Mouse (Mus musculus) left cerebral cortex, adult 2 months (tissue): ENCODE measurements around the gene Slc7a3. TPM values are rescaled to one million over a fixed set of nuclear protein-coding genes. Genes with fewer than 3 reads are reported as not detected.
"Not testable (repeated sequence)": the region's sequence is repeated elsewhere in the genome, so short reads cannot be mapped to it uniquely, and the experiment has no call there.

Experiments
- DNase-seq, 2 experiments: peaks; one replicate each; pipeline ENCODE4 v3.0.0; 2021 to 2022; ENCODE audit warnings: low spot score in 2 of 2, mixed read lengths in 1 of 2; ENCODE audit errors: extremely low spot score in 1 of 2
- H3K27ac ChIP-seq: fragments of 200-600 bp; 2 replicates; pipeline ENCODE4 v1.8.1; 2022
- H3K4me3 ChIP-seq: fragments of 200-600 bp; 2 replicates; pipeline ENCODE4 v1.8.1; 2022
- CTCF ChIP-seq: fragments of 200-600 bp; IDR thresholded peaks from 2 replicates; pipeline ENCODE4 v1.8.1; 2022; ENCODE audit warnings: antibody characterized with exemption, mild to moderate bottlenecking, moderate library complexity
- intact Hi-C: fragments of 180-260 bp; cut with DNase I; formaldehyde crosslinking; loops from one replicate; pipeline ENCODE4 v1.15.1; 2025
- long read RNA-seq, 2 experiments: library from polyadenylated mRNA; stranded (forward); transcript quantifications; one replicate each; pipeline ENCODE4 v2.0.0; 2021; ENCODE audit warnings: borderline mapping rate in 2 of 2
- total RNA-seq, 2 experiments: library from RNA; stranded (reverse); gene quantifications; 2 replicates each; pipeline ENCODE4 v1.2.3; 2021

Slc7a3 gene
- 1 to 10 TPM; 7.1 to 8.8 TPM for total RNA-seq
- long read RNA-seq, experiment 1, partial matches to known transcripts: 0 of 6 reads
- long read RNA-seq, experiment 1, other reads (novel, unspliced or antisense): 2 of 6 reads
- long read RNA-seq, experiment 2, transcript Slc7a3-201 (12 exons, 2,232 nt): major isoform, 5 of 6 reads
- long read RNA-seq, experiment 2, partial matches to known transcripts: 0 of 6 reads
- long read RNA-seq, experiment 2, other reads (novel, unspliced or antisense): 1 of 6 reads

GRCm38 (mm10) chrX:101085920-101086319 is at the start of gene Slc7a3:
Slc7a3 (minus strand) TSS chrX:101086020.
- intact Hi-C loops: no loop called here
- H3K27ac ChIP-seq: no peak within 1 kb of the TSS
- no peak for DNase-seq
- H3K4me3 ChIP-seq: peak within 1 kb of the TSS; percentile 36
- no peak for TF ChIP-seq CTCF

- Histone ChIP-seq H3K4me3 (peak overlapping the region; percentile 38), H3K27ac (0 out of 2 replicates have a peak overlapping the region, but pooled peaks have one; percentile 36)
- peak; percentile 64 for TF ChIP-seq CTCF
- intact Hi-C loops: loop anchor here (1.0 to 10.0 kb wide), 5 partner anchors 93 to 355 kb away; partner anchors contain the start of gene Snx12
- DNase-seq: peak in 1 of 2 experiments; percentile 6
Observed at GRCm38 (mm10) chrX:101131992-101132791, 46.4 kb upstream of the Slc7a3 start.

- intact Hi-C loops: loop anchor here (5.0 to 10.0 kb wide), 4 partner anchors 94 to 356 kb away; partner anchors contain the start of gene Snx12
- H3K27ac ChIP-seq: no peak overlapping the region
- TF ChIP-seq CTCF: peak; percentile 79
- peak; percentile 56 to 69 for DNase-seq
- H3K4me3 ChIP-seq: no peak overlapping the region
Observed at GRCm38 (mm10) chrX:101131001-101131400, 45.2 kb upstream of the Slc7a3 start.

DNA sequence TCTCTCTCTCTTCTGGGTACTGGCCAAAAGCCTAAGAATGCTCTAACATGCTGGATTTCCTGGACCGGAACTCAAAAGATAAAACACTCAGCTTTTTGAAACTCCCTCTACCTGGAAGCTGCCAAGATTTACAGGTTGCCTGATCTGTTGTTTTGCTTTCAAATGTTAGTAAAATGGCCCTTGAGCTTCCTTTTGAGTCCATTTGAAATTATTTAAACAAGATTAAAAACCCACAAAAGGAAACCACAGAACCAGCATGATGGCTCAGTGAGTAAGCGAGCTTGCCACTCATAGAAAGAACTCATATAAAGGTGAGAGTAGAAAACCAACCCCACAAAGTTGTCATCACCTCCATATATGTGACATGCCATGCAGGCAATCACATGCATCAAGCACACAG is 42.7 kb upstream of the Slc7a3 start:
- no peak overlapping the region for H3K27ac ChIP-seq
- intact Hi-C loops: loop anchor here (10.0 kb wide), 2 partner anchors 384 to 614 kb away; no protein-coding TSS in a partner anchor
- DNase-seq: no peak
- H3K4me3 ChIP-seq: no peak overlapping the region
- no peak for TF ChIP-seq CTCF

DNA sequence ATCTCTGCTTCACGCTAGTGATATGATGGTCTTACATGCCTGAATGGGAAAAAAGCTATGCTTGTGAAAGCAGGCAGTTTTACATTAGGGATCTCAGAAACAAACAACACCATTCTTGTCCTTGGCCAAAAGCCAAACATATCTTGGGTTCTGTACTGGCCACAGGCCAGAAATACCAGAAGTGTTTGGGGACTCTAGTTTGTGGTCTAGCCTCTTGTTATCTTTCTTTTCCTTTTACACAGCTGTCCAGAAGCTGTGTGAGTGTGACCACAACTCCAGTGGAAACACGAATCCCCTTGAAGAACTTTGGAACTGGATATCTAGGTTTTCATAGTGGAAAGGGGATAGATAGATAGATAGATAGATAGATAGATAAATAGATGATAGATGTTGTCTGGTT is 41.2 kb upstream of the Slc7a3 start:
- Histone ChIP-seq H3K27ac (no peak overlapping the region), H3K4me3 (no peak overlapping the region)
- no peak for DNase-seq
- intact Hi-C loops: loop anchor here (10.0 kb wide), 2 partner anchors 382 to 612 kb away; no protein-coding TSS in a partner anchor
- TF ChIP-seq CTCF: no peak

DNA sequence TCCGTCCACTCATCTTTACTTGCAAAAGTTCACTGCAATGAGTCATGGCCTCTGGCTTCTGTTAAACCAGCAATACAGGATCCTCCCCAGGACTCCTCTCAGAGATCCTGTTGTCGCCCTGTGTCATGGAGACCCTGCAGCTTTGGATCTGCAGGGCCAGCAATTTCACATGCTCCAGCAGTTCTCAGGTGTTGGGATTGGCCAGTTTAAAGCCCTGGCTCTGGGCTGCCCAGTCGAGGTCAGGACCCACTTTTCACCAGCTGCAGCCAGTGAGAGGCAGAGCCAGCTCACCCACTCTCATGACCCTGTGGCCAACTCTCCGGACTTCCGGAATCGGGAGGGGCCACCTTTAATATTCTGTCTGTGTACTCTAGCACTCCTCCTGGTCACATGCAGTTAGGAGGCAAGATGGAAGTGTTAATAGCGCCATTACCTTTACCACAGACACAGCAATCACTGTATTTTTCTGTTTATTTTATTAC is 40.7 kb upstream of the Slc7a3 start:
- DNase-seq: no peak
- intact Hi-C loops: loop anchor here (10.0 kb wide), 2 partner anchors 382 to 612 kb away; no protein-coding TSS in a partner anchor
- Histone ChIP-seq H3K27ac (no peak overlapping the region), H3K4me3 (no peak overlapping the region)
- TF ChIP-seq CTCF: no peak

- intact Hi-C loops: loop anchor here (5.0 to 10.0 kb wide), 3 partner anchors 376 to 1988 kb away; no protein-coding TSS in a partner anchor
- no peak overlapping the region for H3K27ac ChIP-seq
- TF ChIP-seq CTCF: peak; percentile 41
- DNase-seq: no peak
- no peak overlapping the region for H3K4me3 ChIP-seq
Observed at GRCm38 (mm10) chrX:101120546-101120945, 34.7 kb upstream of the Slc7a3 start.

DNA sequence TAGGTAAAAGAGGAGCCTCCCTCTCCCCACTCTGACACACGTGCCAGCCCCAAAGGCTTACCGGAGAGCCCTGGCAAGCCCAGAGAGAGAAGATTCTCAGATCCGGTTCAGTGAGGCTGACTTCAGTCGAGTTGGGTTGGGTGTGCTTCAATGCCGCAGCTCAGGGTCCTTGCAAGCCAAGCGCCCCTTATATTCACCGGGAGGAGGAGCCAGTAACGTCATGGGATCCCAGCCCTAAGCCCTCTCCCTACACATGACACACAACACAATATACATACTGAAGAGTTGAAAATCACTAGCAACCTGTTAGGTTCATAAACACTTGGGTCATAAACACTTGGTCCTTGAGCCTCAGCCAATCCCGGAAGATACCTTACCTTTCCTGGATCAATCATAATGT is 609 bp downstream of the Slc7a3 start:
- intact Hi-C loops, H3K27ac ChIP-seq, DNase-seq: not testable (repeated sequence)
- H3K4me3 ChIP-seq: peak overlapping the region; percentile 36

GRCm38 (mm10) chrX:101084192-101084591 is 1.6 kb downstream of the Slc7a3 start:
- DNase-seq: no peak
- no peak overlapping the region for H3K27ac ChIP-seq
- intact Hi-C loops: no loop called here
- H3K4me3 ChIP-seq: no peak overlapping the region
- no peak for TF ChIP-seq CTCF

- DNase-seq: no peak
- TF ChIP-seq CTCF: no peak
- intact Hi-C loops: no loop called here
- H3K27ac ChIP-seq: no peak overlapping the region
- H3K4me3 ChIP-seq: no peak overlapping the region
Observed at GRCm38 (mm10) chrX:101065245-101065644, 20.6 kb downstream of the Slc7a3 start.

GRCm38 (mm10) chrX:101063503-101063902 is 22.3 kb downstream of the Slc7a3 start:
- Histone ChIP-seq H3K4me3 (no peak overlapping the region), H3K27ac (no peak overlapping the region)
- no peak for TF ChIP-seq CTCF
- intact Hi-C loops: no loop called here
- DNase-seq: no peak

GRCm38 (mm10) chrX:101059541-101059940 is 26.3 kb downstream of the Slc7a3 start, which contains the start of gene Tex11:
Tex11 (minus strand) TSS chrX:101059667.
- Histone ChIP-seq H3K27ac (no peak within 1 kb of the TSS), H3K4me3 (no peak within 1 kb of the TSS)
- TF ChIP-seq CTCF: no peak
- no peak for DNase-seq
- intact Hi-C loops: no loop called here

Other genes with a start within 250 kb of the Slc7a3 start
- gene Tex11, start 26.4 kb downstream of the Slc7a3 start, total RNA-seq: under 1 TPM in 1 of 2 experiments, not detected in 1; 0.09 TPM
- 10 to 100 TPM; 76.8 to 81.7 TPM for gene Snx12, start 136.5 kb upstream of the Slc7a3 start, total RNA-seq
- 10 to 100 TPM; 16.6 to 18.1 TPM for gene Foxo4, start 168.5 kb upstream of the Slc7a3 start, total RNA-seq
- not detected for gene Gm614, start 178.0 kb upstream of the Slc7a3 start, total RNA-seq
- gene Il2rg, start 182.2 kb upstream of the Slc7a3 start, total RNA-seq: 1 to 10 TPM; 1.4 to 2.0 TPM
- gene Gm20489, start 183.0 kb upstream of the Slc7a3 start, total RNA-seq: not detected
- gene Med12, start 188.0 kb upstream of the Slc7a3 start, total RNA-seq: 10 to 100 TPM; 21.8 to 25.8 TPM
- gene Nlgn3, start 213.1 kb upstream of the Slc7a3 start, total RNA-seq: 100 to 1,000 TPM; 159 to 160 TPM